Mouse (Mus musculus): Measurements from ENCODE around the gene Lhfp.

The Lhfp gene

DNA sequence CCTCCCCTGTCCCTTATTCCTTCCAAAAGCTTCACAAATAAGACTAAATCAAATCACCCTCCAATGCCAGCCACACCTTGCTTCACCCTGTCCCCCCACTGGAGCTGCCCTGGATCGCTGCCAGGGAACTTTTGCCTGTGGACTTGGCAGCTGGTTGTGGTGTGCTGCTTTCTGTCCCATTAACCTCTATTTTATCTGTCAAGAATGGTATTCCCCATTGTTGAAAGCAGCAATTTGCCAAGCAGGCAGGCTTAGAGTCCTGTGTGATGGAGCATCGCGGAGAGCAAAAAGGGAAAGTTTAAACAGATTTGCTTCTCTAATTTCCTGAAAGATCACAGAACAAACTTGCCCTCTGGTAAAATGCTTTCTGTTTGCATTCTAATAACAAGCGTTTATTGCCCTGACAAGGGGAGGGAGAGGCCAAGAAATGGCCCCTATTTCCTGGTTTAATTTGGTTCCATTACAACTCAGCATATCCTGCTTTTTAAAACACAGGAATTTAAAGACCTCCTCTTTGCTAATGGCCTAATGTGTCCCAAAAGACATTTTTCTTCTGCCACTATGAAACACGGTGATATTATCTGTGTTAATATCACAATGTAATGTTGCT lies 212.0 kb downstream of the Lhfp start:
- in situ Hi-C loops (cut with MboI, MseI): no loop called here

DNA sequence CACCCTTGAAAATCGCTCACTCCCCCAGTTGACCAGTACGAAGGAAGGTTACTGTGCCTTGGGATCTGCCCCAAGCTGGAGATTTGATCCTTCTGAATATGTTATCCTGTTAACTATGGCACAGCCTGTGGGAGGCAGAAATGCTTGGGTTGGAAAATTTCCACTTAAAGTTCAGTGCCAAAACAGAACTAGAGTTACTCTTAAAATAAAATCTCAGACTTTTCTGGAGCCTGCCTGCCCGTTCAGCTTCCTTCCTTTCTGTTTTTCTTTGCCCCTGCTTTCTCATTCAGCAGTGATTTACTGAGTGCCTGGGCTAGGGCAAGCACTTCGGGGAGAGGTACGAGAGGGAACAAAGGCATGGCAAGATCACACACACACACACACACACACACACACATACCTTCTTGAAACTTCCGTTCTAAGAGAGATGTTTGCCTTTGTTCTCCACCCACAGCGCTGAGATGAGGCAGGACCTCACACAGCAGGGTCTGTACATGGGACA lies 217.4 kb downstream of the Lhfp start:
- in situ Hi-C loops (cut with MboI, MseI): no loop called here

DNA sequence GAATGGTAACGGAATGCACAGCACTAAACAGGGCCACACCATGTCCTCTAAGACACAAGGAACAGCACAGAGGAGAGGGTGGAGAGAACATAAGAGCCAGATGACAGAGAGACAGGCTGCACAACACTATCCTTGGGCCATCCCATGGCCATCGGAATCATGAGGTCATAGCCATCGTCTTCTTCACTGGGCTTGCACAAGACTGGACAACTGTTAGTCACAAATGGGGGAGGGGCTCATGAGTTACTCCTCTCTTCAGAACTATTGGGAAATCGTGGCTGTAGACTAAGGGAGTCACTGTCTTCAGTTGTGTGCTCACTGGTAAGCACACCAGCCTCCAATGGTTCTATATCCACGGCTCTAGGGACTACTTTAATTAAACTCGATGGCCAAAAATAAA lies 224.8 kb downstream of the Lhfp start:
- in situ Hi-C loops (cut with MboI, MseI): no loop called here

DNA sequence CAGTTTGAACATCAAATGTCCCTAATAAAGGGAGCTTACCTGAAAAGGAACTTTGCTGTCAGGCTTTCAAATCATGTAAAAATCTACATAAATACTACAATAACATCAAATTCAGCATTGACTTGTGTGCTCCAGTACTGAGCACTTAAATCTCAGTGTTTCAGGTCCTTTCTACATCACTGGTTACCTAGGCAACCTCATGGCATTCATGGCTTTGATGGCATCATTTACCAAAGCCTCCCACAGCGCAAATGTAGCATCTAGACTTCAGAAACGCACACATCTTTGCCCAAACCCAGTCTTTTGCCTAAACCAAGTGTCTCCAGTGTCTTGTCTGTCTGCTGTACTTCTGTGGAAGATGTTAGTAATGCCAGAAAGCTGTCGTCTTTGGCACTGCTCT lies 225.7 kb downstream of the Lhfp start:
- in situ Hi-C loops (cut with MboI, MseI): no loop called here

DNA sequence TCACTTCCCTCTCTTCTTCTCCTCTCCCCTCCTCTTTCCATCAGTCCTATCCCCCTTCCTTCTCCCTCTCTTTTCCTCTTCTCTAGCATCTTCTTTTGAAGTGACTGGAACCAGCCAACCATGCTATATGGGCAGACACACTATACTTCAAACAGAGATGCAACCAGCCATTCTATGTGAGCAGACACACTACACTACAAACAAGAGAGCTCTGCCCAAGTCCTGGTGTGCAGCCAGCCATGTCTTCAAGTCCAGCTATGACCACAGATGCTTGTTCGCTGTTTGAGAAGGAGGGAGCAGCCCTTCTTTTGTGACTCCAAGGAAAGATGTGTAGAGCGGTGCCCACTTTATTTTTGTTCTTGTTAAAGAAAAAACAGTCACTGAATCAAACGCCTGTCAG lies 231.9 kb downstream of the Lhfp start:
- in situ Hi-C loops (cut with MboI, MseI): no loop called here

- in situ Hi-C loops (cut with MboI, MseI): loop anchor here (25.0 kb wide), 1 partner anchor 1291 kb away; no protein-coding TSS in a partner anchor
These were observed 236.7 kb downstream of the Lhfp start for GRCm38 (mm10) chr3:53277993-53278392.

DNA sequence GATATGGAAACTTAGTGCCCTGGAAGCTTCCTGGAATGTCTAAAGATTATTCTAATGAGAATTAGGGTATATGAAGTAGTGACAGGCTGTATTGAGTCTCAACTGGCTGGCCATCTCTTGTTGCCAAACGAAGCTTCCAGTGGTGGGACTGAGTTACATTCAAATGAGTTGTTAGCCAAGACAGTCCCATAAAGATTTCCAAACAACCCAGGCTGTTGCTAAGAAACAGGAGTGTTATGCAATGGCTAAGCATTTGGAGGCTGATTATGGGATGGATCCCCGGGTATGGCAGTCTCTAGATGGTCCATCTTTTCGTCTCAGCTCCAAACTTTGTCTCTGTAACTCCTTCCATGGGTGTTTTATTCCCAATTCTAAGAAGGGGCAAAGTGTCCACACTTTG lies 240.7 kb downstream of the Lhfp start:
- in situ Hi-C loops (cut with MboI, MseI): loop anchor here (25.0 kb wide), 1 partner anchor 1295 kb away; no protein-coding TSS in a partner anchor

GRCm38 (mm10) chr3:53284023-53284422 lies 242.7 kb downstream of the Lhfp start:
- in situ Hi-C loops (cut with MboI, MseI): loop anchor here (25.0 kb wide), 1 partner anchor 1297 kb away; no protein-coding TSS in a partner anchor

DNA sequence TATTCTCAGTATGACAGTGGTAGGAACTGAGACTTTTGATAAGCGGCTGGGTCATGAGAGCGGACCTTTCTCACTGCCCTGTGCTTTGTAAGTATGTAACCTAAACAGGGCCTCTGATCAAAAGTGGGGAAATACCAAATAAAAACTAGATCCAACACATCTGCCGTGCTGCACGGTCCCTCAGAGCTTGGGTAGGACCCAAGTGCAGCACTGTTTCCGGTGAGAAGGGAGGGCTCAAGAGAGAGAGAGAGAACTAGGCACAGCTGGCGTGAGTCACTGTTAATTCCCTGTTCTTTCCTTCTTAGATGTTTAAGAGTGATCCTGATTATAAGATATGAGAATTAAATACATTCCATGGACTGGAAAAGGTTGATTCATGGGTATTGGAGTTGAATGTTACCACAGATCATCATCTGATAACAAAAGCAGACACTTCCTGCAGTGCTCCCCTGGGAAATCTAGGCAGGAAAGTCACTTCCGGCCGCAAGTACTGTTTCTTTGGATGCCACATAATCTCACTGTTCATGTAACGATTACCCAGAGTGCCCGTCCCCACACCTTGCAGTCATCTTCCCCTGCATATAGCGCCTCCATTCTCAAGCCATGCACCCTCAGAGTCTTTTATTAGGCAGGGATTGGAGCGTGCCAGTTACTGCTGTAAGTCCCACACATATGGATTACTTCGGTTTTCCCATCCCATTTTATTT lies 243.3 kb downstream of the Lhfp start:
- in situ Hi-C loops (cut with MboI, MseI): loop anchor here (25.0 kb wide), 1 partner anchor 1297 kb away; no protein-coding TSS in a partner anchor

DNA sequence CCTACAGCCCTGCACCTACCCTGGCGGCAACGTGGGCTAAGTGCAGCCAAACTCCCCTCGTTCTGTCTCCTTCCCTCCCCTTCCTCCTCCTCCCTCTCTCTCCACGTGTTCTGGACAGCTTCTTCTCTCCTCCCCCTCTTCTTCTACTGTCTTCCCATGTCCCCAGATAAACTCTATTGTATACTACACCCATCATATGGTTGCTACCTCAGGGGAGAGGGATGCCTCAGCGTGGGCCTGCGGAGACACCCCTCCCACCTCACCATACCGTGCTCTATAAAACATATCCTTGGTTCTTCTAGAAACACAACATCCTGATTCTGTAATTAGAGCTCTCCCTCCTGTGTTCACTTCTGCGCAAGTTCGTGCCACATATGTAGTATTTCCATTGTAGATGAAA lies 247.3 kb downstream of the Lhfp start:
- in situ Hi-C loops (cut with MboI, MseI): loop anchor here (25.0 kb wide), 1 partner anchor 1301 kb away; no protein-coding TSS in a partner anchor

- in situ Hi-C loops (cut with MboI, MseI): loop anchor here (25.0 kb wide), 1 partner anchor 1302 kb away; no protein-coding TSS in a partner anchor
These were observed 248.4 kb downstream of the Lhfp start for GRCm38 (mm10) chr3:53289589-53290219.

- in situ Hi-C loops (cut with MboI, MseI): loop anchor here (25.0 kb wide), 1 partner anchor 1304 kb away; no protein-coding TSS in a partner anchor
These were observed 249.9 kb downstream of the Lhfp start for GRCm38 (mm10) chr3:53291185-53291584.

- in situ Hi-C loops (cut with MboI, MseI): loop anchor here (25.0 kb wide), 1 partner anchor 1305 kb away; no protein-coding TSS in a partner anchor
These were observed 250.6 kb downstream of the Lhfp start for GRCm38 (mm10) chr3:53291945-53292344.

DNA sequence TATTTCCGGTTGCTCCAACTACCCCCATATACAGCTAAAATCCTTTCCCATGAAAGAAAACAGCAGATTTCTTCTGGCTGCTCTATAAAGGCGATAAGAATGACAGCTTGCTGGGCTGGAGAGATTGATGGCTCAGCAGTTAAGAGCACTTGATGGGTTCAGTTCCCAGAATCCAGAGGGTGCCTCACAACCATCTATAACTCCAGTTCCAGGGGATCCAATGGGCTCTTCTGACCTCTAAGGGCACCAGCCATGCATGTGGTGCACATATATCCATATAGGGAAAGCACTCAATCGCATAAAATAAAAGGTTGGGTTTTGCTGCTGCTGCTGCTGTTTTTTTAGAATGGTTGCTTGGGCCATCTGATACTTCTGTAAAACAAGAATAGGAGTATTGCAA lies 251.1 kb downstream of the Lhfp start:
- in situ Hi-C loops (cut with MboI, MseI): loop anchor here (25.0 kb wide), 1 partner anchor 1305 kb away; no protein-coding TSS in a partner anchor

DNA sequence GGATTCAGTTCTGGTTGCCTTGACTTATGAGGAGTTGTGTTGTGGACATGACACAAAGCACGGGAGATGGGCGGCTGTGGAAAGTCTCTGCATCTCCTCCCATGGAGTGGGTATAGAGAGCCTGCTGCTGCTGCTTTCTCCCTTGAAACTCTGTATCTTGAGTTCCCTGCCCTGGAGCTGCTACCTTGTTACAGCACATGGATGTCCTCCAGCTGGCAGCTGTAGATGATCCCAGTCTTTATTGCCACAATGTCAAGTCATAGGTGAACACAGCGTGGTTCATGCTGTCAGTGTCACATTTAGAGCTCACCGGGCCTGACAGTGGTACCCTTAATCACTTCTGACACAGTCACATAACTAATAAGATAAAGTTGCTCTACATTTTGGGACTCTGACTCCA lies 251.7 kb downstream of the Lhfp start:
- in situ Hi-C loops (cut with MboI, MseI): loop anchor here (25.0 kb wide), 1 partner anchor 1306 kb away; no protein-coding TSS in a partner anchor

GRCm38 (mm10) chr3:53293901-53294433 lies 252.6 kb downstream of the Lhfp start:
- in situ Hi-C loops (cut with MboI, MseI): loop anchor here (25.0 kb wide), 1 partner anchor 1307 kb away; no protein-coding TSS in a partner anchor

DNA sequence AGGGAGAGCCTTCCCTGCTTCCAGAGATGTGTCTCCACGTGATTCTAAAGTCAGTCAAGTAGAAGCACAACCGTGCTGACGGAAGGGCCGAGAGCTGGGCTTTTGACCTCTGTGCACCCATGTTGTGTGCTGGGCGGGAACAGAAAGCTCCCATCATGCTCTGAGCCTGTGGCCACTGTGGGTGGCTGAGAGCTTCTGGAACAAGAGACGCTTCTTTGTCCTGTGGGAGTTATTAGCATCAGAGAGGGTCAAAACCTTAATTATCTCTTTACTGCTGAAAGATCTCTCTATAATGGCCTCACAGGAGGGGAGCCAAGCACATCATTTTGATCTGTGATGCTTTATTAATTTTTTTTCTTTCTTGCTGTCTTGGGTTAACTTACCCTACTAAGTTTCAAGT lies 253.5 kb downstream of the Lhfp start:
- in situ Hi-C loops (cut with MboI, MseI): loop anchor here (25.0 kb wide), 1 partner anchor 1308 kb away; no protein-coding TSS in a partner anchor

DNA sequence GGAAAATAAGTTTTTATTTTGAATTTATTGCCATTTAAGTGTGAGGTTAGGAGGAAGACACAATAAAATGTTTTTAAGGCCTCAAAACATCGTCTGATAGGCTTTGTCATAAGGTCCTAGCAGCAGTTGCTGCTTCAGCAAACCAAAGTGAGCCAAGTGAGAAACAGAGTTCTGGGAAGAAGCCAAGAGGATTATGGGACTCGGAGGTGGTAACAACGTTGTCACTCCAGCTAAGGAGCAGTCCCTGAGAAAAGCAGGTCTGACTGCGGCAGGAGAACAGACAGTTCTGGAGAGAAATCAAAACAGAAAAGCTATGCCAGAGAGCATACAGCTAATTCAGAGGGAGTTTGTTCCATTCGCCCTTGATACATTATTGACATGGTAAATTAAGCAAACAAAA lies 260.5 kb downstream of the Lhfp start:
- in situ Hi-C loops (cut with MboI, MseI): no loop called here

DNA sequence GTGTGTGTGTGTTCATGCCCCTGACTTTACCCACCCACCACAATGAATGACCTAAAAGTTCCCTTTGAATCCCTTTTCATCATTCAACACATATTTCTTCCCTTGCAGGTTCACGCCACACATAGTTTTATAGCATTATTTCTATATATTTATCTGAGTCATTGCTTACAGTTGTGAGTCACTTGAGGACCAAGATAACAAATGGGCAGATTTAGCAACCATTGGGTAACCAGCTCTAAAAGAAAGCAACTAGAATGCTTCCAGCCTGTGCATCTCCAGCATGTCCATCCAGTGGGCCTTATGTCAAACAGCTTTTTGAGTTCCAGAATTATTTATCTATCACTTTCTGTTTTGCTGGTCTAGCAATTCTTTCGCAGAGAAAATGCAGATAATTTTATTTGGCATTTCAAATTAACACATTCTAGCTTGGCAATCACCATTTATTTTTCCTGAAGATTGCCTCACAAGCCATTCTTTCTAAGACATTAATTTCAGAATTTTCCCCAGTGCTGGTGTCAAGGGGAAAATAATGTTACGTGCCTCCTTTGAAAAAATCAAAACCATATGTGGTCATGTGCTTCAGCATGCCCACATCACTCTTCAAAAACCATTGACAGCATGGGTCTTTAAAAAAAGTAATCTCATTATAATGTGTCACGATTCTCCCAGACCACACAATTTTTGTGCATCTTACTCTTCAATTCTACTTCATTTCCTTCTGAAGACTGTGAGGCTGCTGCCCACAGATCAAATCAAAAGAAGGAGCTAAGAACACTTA lies 263.0 kb downstream of the Lhfp start:
- in situ Hi-C loops (cut with MboI, MseI): no loop called here

DNA sequence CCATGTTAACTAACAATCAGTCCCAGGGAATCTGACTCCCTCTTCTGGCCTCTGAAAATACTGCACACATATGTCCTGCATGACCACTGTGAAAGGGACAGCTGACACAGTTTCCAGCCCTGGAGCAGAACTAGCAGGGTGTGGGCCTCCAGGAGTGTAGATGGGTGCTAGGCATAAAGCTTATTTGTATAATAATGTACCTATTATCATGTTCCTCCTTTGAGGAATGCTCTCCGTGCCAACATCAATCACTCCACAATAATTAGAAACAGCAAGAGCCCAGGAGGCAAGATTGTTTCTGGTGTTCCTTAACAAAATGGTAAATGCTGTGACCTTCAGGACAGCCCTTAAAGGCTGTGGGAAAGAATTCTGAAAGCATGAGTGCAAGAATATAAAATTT lies 264.5 kb downstream of the Lhfp start:
- in situ Hi-C loops (cut with MboI, MseI): no loop called here

GRCm38 (mm10) chr3:53308649-53309048 lies 267.3 kb downstream of the Lhfp start:
- in situ Hi-C loops (cut with MboI, MseI): no loop called here

Measured in T-helper 1 cell (primary cell).